Mouse (Mus musculus): ENCODE data around the gene Cryl1. TPM values are rescaled to one million over a fixed set of nuclear protein-coding genes. Genes with fewer than 3 reads are reported as not detected.

Gene Cryl1
- total RNA-seq, 2 experiments from 2014 or later: 3.4 to 5.2 TPM

- DNase-seq: no peak
Observed at GRCm38 (mm10) chr14:57316662-57317600, 81.4 kb downstream of the Cryl1 start.

- no peak for DNase-seq
Observed at GRCm38 (mm10) chr14:57315976-57316375, 82.4 kb downstream of the Cryl1 start.

GRCm38 (mm10) chr14:57315551-57315950 is 82.8 kb downstream of the Cryl1 start:
- no peak for DNase-seq

- DNase-seq: no peak
Observed at GRCm38 (mm10) chr14:57301600-57302230, 96.6 kb downstream of the Cryl1 start.

- DNase-seq: no peak
Observed at GRCm38 (mm10) chr14:57300530-57300929, 97.8 kb downstream of the Cryl1 start.

GRCm38 (mm10) chr14:57297672-57298071 is 100.7 kb downstream of the Cryl1 start:
- DNase-seq: no peak

- DNase-seq: no peak
Observed at GRCm38 (mm10) chr14:57291399-57291942, 106.9 kb downstream of the Cryl1 start.

- no peak for DNase-seq
Observed at GRCm38 (mm10) chr14:57289105-57289504, 109.2 kb downstream of the Cryl1 start.

GRCm38 (mm10) chr14:57283816-57284215 is 114.5 kb downstream of the Cryl1 start:
- DNase-seq: no peak

- no peak for DNase-seq
Observed at GRCm38 (mm10) chr14:57282591-57282990, 115.7 kb downstream of the Cryl1 start.

GRCm38 (mm10) chr14:57280835-57281234 is 117.5 kb downstream of the Cryl1 start:
- DNase-seq: no peak

GRCm38 (mm10) chr14:57276481-57277012 is 121.8 kb downstream of the Cryl1 start:
- no peak for DNase-seq

- DNase-seq: no peak
Observed at GRCm38 (mm10) chr14:57272341-57272740, 126.0 kb downstream of the Cryl1 start.

GRCm38 (mm10) chr14:57271861-57272260 is 126.5 kb downstream of the Cryl1 start:
- DNase-seq: no peak

- DNase-seq: no peak
Observed at GRCm38 (mm10) chr14:57268900-57269299, 129.4 kb downstream of the Cryl1 start.

GRCm38 (mm10) chr14:57268344-57268743 is 130.0 kb downstream of the Cryl1 start:
- no peak for DNase-seq

GRCm38 (mm10) chr14:57263943-57264342 is 134.4 kb downstream of the Cryl1 start:
- DNase-seq: no peak

- no peak for DNase-seq
Observed at GRCm38 (mm10) chr14:57259341-57259740, 139.0 kb downstream of the Cryl1 start.

GRCm38 (mm10) chr14:57248661-57249060 is 149.7 kb downstream of the Cryl1 start:
- DNase-seq: no peak

GRCm38 (mm10) chr14:57246575-57246974 is 151.8 kb downstream of the Cryl1 start:
- no peak for DNase-seq

GRCm38 (mm10) chr14:57242978-57243377 is 155.4 kb downstream of the Cryl1 start:
- no peak for DNase-seq

GRCm38 (mm10) chr14:57235276-57235675 is 163.1 kb downstream of the Cryl1 start:
- no peak for DNase-seq

- DNase-seq: no peak
Observed at GRCm38 (mm10) chr14:57234711-57235110, 163.6 kb downstream of the Cryl1 start.
